Mouse (Mus musculus) hindbrain, embryonic 14.5 days (tissue): ENCODE data around the gene Gm13212. TPM values are rescaled to one million over a fixed set of nuclear protein-coding genes. Genes with fewer than 3 reads are reported as not detected.
"Not testable (repeated sequence)": the region's sequence is repeated elsewhere in the genome, so short reads cannot be mapped to it uniquely, and the experiment has no call there.

Source experiments
- ATAC-seq: fragments of 200-750 bp; cut with Nextera tagmentation; 2 replicates; pipeline ENCODE4 v1.8.0; 2017; ENCODE audit warnings: moderate number of reproducible peaks, mild to moderate bottlenecking, moderate TSS enrichment, moderate library complexity; ENCODE audit not compliant: low FRiP score
- DNase-seq: peaks from one replicate; pipeline ENCODE4 v3.0.0-alpha.2; 2015; ENCODE audit warnings: low spot score
- H3K27ac ChIP-seq: fragments of 300-500 bp; sonication (generic); 2 replicates; pipeline ENCODE4 v1.5.1; 2014; ENCODE audit warnings: mild to moderate bottlenecking, moderate library complexity
- H3K27me3 ChIP-seq: fragments of 300-500 bp; sonication (generic); 2 replicates; pipeline ENCODE4 v1.6.1; 2014; ENCODE audit warnings: mild to moderate bottlenecking, low read length, mixed read lengths; ENCODE audit not compliant: control insufficient read depth, insufficient read depth
- H3K36me3 ChIP-seq: fragments of 300-500 bp; sonication (generic); replicated peaks from 2 replicates; pipeline ENCODE4 v1.6.1; 2014; ENCODE audit not compliant: control insufficient read depth, insufficient read depth
- H3K4me1 ChIP-seq: fragments of 300-500 bp; sonication (generic); replicated peaks from 2 replicates; pipeline ENCODE4 v1.6.1; 2014; ENCODE audit warnings: antibody characterized with exemption, low read length, mixed read lengths; ENCODE audit not compliant: control insufficient read depth, insufficient read depth
- H3K4me2 ChIP-seq: fragments of 300-500 bp; sonication (generic); replicated peaks from 2 replicates; pipeline ENCODE4 v1.6.1; 2014; ENCODE audit warnings: mild to moderate bottlenecking, moderate library complexity
- H3K4me3 ChIP-seq: fragments of 300-500 bp; sonication (generic); replicated peaks from 2 replicates; pipeline ENCODE4 v1.5.1; 2014; ENCODE audit warnings: mild to moderate bottlenecking, low read length
- H3K9ac ChIP-seq: fragments of 300-500 bp; sonication (generic); 2 replicates; pipeline ENCODE4 v1.6.1; 2014
- H3K9me3 ChIP-seq: fragments of 300-500 bp; sonication (generic); 2 replicates; pipeline ENCODE4 v1.6.1; 2016; ENCODE audit warnings: low read length; ENCODE audit not compliant: control insufficient read depth
- WGBS: fragments of 180-500 bp; shearing (Covaris S2); extraction: QIAGEN DNeasy Blood & Tissue Kit; methylation state at CpG from one replicate; pipeline ENCODE4 v1.1.7; 2014; 5-methylcytosine and 5-hydroxymethylcytosine counted together
- polyA plus RNA-seq: library from polyadenylated mRNA; unstranded; fragments of >200 nt; fragmentation: Nextera tagmentation; extraction: Ambion mirVana; gene quantifications from 2 replicates; pipeline ENCODE4 v1.2.1, GENCODE M21; 2014

Gm13212 gene
- 0.19 and 0.72 TPM in 2 replicates for polyA plus RNA-seq

DNA sequence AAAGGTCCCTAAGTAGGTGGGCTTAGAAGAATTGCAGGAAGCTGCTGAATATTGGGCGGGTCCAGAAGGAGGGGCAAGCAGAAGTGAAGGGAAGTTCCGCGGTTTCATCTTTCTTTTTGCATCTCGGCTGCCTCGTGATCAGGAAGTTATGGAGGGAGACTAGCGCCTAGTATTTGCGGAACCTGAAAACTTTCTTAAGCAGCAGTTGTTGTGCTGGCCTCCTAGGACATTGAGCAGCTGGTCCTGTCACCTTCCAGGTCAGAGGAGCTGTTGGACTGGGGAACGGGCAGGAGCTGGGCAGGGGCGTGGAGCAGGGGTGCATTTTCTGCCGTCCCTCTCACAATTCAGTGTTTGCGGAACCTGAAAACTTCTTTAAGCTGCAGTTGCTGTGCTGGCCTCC lies at the start of gene Gm13212:
Gene Gm13212, plus strand, starts transcription at position 89 of the 400 bp plus-strand sequence.
- WGBS = 21% methylated on average over 11 of the region's 11 CpGs
- H3K4me1 ChIP-seq, H3K36me3 ChIP-seq, H3K27ac ChIP-seq, ATAC-seq, DNase-seq, H3K27me3 ChIP-seq, H3K9ac ChIP-seq, H3K4me3 ChIP-seq, H3K4me2 ChIP-seq: not testable (repeated sequence)
- peaks cover 17% of the 10 kb centered on the region; the same call in 1 of the 2 replicates for H3K9me3 ChIP-seq

GRCm38 (mm10) chr4:145543861-145544260 lies 41.1 kb upstream of the Gm13212 start:
- DNase-seq, H3K4me2 ChIP-seq, H3K36me3 ChIP-seq, H3K27me3 ChIP-seq, ATAC-seq, H3K4me1 ChIP-seq, H3K9ac ChIP-seq, H3K27ac ChIP-seq, H3K4me3 ChIP-seq: not testable (repeated sequence)
- 85% methylated on average over 5 of the region's 5 CpGs for WGBS
- H3K9me3 ChIP-seq = peaks cover 48% of the 10 kb centered on the region

- H3K9me3 ChIP-seq = peaks cover 43% of the 10 kb centered on the region
- not testable (repeated sequence) for ATAC-seq
- WGBS = 26% methylated on average over 2 of the region's 2 CpGs
Measured at GRCm38 (mm10) chr4:145545106-145545505, 39.9 kb upstream of the Gm13212 start.

GRCm38 (mm10) chr4:145545734-145546349 lies 39.1 kb upstream of the Gm13212 start:
- not testable (repeated sequence) for H3K36me3 ChIP-seq, H3K9ac ChIP-seq, H3K27me3 ChIP-seq, H3K4me3 ChIP-seq, H3K4me2 ChIP-seq, H3K4me1 ChIP-seq, DNase-seq, ATAC-seq, H3K27ac ChIP-seq
- WGBS = 78% methylated on average over 6 of the region's 6 CpGs
- H3K9me3 ChIP-seq = peaks cover 40% of the 10 kb centered on the region

More at GRCm38 (mm10) chr4:145545106-145545505, 39.9 kb upstream of the Gm13212 start:
- DNase-seq, H3K27ac ChIP-seq, H3K4me3 ChIP-seq, H3K27me3 ChIP-seq, H3K36me3 ChIP-seq, H3K4me2 ChIP-seq, H3K4me1 ChIP-seq, H3K9ac ChIP-seq: not testable (repeated sequence)

DNA sequence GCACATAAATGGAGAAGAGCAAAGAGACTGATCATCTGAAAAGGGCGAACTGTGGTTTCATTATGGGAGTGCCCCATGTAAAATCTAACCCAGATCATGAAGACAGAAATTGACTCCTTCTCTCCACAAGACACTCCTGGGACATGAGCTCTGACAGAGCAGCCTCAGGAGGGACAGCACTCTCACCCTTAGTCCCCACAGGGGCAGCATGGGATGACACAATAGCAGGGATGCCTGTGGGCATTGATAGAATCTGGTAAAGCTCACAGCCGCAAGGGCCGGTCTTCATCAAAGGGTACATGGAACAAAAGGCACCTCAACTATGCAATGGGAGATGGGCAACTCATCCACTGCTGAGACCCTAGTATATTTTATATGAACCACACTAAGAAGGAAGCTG lies 38.5 kb upstream of the Gm13212 start:
- H3K36me3 ChIP-seq, H3K4me2 ChIP-seq, H3K4me3 ChIP-seq, DNase-seq, H3K4me1 ChIP-seq, ATAC-seq, H3K27me3 ChIP-seq, H3K9ac ChIP-seq, H3K27ac ChIP-seq: not testable (repeated sequence)
- H3K9me3 ChIP-seq = peaks cover 34% of the 10 kb centered on the region
- WGBS = 92% methylated on average over 3 of the region's 3 CpGs

GRCm38 (mm10) chr4:145556680-145557079 lies 28.3 kb upstream of the Gm13212 start:
- WGBS = 52% methylated on average over 1 of the region's 1 CpGs
- Histone ChIP-seq H3K9me3 (peaks cover 66% of the 10 kb centered on the region), H3K27ac (no peak overlapping the region), H3K4me2 (no peak overlapping the region), H3K9ac (no peak overlapping the region), H3K27me3 (no peaks in the 10 kb centered on the region), H3K4me3 (no peak overlapping the region), H3K36me3 (no peaks in the 10 kb centered on the region), H3K4me1 (no peaks in the 10 kb centered on the region)
- no peak for DNase-seq
- no peak for ATAC-seq

- Histone ChIP-seq H3K9ac (no peak overlapping the region), H3K9me3 (peaks cover 79% of the 10 kb centered on the region), H3K4me3 (no peak overlapping the region), H3K4me2 (no peak overlapping the region), H3K27ac (no peak overlapping the region), H3K36me3 (no peaks in the 10 kb centered on the region), H3K27me3 (no peaks in the 10 kb centered on the region), H3K4me1 (no peaks in the 10 kb centered on the region)
- 42% methylated on average over 3 of the region's 3 CpGs for WGBS
- no peak for ATAC-seq
- DNase-seq = no peak
Measured at GRCm38 (mm10) chr4:145559505-145560099, 25.4 kb upstream of the Gm13212 start.

DNA sequence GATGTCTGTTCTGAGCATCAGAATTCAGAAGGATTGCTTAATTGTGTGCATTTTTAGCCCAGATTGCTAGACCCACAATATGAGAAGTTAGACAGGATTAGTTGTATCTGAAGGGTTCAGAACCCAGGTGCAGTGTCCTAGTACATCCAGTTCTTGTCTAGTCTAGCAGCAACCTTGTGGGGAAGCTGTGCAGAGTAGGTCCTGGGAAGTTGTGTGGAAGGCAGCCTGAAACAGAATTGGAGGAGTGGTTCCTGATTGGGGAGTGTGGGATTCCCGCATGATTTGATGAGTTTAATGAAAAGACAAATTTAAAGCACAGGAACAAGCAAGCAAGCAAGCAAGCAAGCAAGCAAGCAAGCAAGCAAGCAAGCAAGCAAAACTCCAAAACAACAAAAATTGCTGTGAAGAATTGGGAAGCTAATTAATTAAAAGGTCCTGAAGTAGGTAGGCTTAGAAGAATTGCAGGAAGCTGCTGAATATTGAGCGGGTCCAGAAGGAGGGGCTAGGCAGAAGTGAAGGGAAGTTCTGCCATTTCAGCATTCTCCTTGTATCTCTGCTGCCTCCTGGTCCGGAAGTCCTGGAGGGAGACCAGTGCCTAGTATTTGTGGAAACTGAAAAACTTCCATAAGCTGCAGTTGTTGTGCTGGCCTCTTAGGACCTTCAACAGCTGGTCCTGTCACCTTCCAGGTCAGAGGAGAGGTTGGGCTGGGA lies 20.7 kb upstream of the Gm13212 start:
- H3K4me2 ChIP-seq = no peak overlapping the region
- no peak overlapping the region for H3K9ac ChIP-seq
- WGBS = 79% methylated on average over 3 of the region's 3 CpGs
- no peaks in the 10 kb centered on the region for H3K27me3 ChIP-seq
- no peak overlapping the region for H3K4me3 ChIP-seq
- DNase-seq = no peak
- peaks cover 69% of the 10 kb centered on the region for H3K9me3 ChIP-seq
- H3K36me3 ChIP-seq = no peaks in the 10 kb centered on the region
- no peaks in the 10 kb centered on the region for H3K4me1 ChIP-seq
- H3K27ac ChIP-seq = no peak overlapping the region
- no peak for ATAC-seq

GRCm38 (mm10) chr4:145570461-145570860 lies 14.5 kb upstream of the Gm13212 start:
- not testable (repeated sequence) for H3K36me3 ChIP-seq, H3K4me1 ChIP-seq

More at GRCm38 (mm10) chr4:145570461-145570860, 14.5 kb upstream of the Gm13212 start:
- not testable (repeated sequence) for H3K4me3 ChIP-seq, H3K9ac ChIP-seq, H3K27me3 ChIP-seq, ATAC-seq, H3K27ac ChIP-seq, H3K4me2 ChIP-seq, DNase-seq
- 91% methylated on average over 5 of the region's 10 CpGs for WGBS
- H3K9me3 ChIP-seq = peaks cover 33% of the 10 kb centered on the region
